Mouse (Mus musculus) myocyte (in vitro differentiated cells): ENCODE data around the gene Sap30bp. TPM values are rescaled to one million over a fixed set of nuclear protein-coding genes. Genes with fewer than 3 reads are reported as not detected.

Experiments used
- H3K27me3 ChIP-seq: one replicate; pipeline ENCODE4 v1.6.1; 2011; ENCODE audit not compliant: control insufficient read depth, insufficient read depth, insufficient read length
- H3K36me3 ChIP-seq: one replicate; pipeline ENCODE4 v1.6.1; 2011; ENCODE audit not compliant: control insufficient read depth, insufficient read depth
- H3K4me2 ChIP-seq: one replicate; pipeline ENCODE4 v1.6.1; 2011; ENCODE audit warnings: low read depth, control low read depth
- H3K4me3 ChIP-seq: one replicate; pipeline ENCODE4 v1.5.1; 2011; ENCODE audit warnings: mild to moderate bottlenecking, control low read depth, moderate library complexity
- H3K79me2 ChIP-seq: one replicate; pipeline ENCODE4 v1.6.1; 2011; ENCODE audit not compliant: control insufficient read depth, insufficient read depth
- H3ac ChIP-seq: one replicate; pipeline ENCODE4 v1.6.1; 2011; ENCODE audit not compliant: control insufficient read depth, insufficient read length
- CEBPB ChIP-seq: IDR thresholded peaks from 2 replicates; pipeline ENCODE4 v1.6.1; 2011; ENCODE audit warnings: mild to moderate bottlenecking, moderate library complexity; ENCODE audit not compliant: poor library complexity, insufficient read depth, severe bottlenecking
- E2F4 ChIP-seq: IDR thresholded peaks from one replicate; pipeline ENCODE4 v1.6.1; 2011; ENCODE audit warnings: mild to moderate bottlenecking, control low read depth, moderate library complexity; ENCODE audit not compliant: insufficient read depth
- MAX ChIP-seq: IDR thresholded peaks from one replicate; pipeline ENCODE4 v1.6.1; 2011; ENCODE audit warnings: low read depth, mild to moderate bottlenecking, control low read depth
- MYOD1 ChIP-seq, 3 experiments: IDR thresholded peaks; one replicate each; pipeline ENCODE4 v1.6.1; 2011; ENCODE audit warnings: control low read depth in 2 of 3, low read depth in 2 of 3, mild to moderate bottlenecking in 2 of 3, moderate library complexity in 1 of 3; ENCODE audit not compliant: insufficient read length in 2 of 3, control insufficient read depth in 1 of 3
- MYOG ChIP-seq, 3 experiments: IDR thresholded peaks; one replicate each; pipeline ENCODE4 v1.6.1; 2011; ENCODE audit warnings: control low read depth in 2 of 3, low read depth in 2 of 3, mild to moderate bottlenecking in 2 of 3; ENCODE audit not compliant: insufficient read length in 2 of 3, control insufficient read depth in 1 of 3, insufficient read depth in 1 of 3
- POLR2A ChIP-seq: IDR thresholded peaks from one replicate; pipeline ENCODE4 v1.6.1; 2011; ENCODE audit warnings: low read depth, mild to moderate bottlenecking, control low read depth, moderate library complexity; ENCODE audit not compliant: insufficient read length
- POLR2AphosphoS2 ChIP-seq: IDR thresholded peaks from one replicate; pipeline ENCODE4 v1.6.1; 2011; ENCODE audit warnings: low read depth, control low read depth; ENCODE audit not compliant: insufficient read length
- REST ChIP-seq: IDR thresholded peaks from one replicate; pipeline ENCODE4 v1.6.1; 2011; ENCODE audit warnings: mild to moderate bottlenecking, control low read depth, moderate library complexity; ENCODE audit not compliant: insufficient read depth, insufficient read length
- SRF ChIP-seq: IDR thresholded peaks from one replicate; pipeline ENCODE4 v1.6.1; 2011; ENCODE audit warnings: low read depth; ENCODE audit not compliant: control insufficient read depth, insufficient read length
- TCF12 ChIP-seq: IDR thresholded peaks from one replicate; pipeline ENCODE4 v1.6.1; 2011; ENCODE audit warnings: mild to moderate bottlenecking, control low read depth; ENCODE audit not compliant: poor library complexity, insufficient read depth, severe bottlenecking
- TCF3 ChIP-seq: IDR thresholded peaks from one replicate; pipeline ENCODE4 v1.6.1; 2011; ENCODE audit warnings: low read depth, control low read depth; ENCODE audit not compliant: insufficient read length
- USF1 ChIP-seq: IDR thresholded peaks from one replicate; pipeline ENCODE4 v1.6.1; 2011; ENCODE audit warnings: low read depth, mild to moderate bottlenecking, control low read depth, moderate library complexity
- polyA plus RNA-seq: library from polyadenylated mRNA; unstranded; fragments of >200 nt; fragmentation: generic; extraction: Trizol; gene quantifications from one replicate; pipeline ENCODE4 v1.2.1, GENCODE M21; 2012; ENCODE audit warnings: missing spikeins

Gene Sap30bp
- polyA plus RNA-seq, 1 experiment, result 84.9 TPM

- H3K27me3 ChIP-seq, result no peaks in the 10 kb centered on the region
- peak; percentile 57 to 100 (median 85) for TF ChIP-seq MYOG (IDR thresholded peaks at IDR 0.05; ENCODE audit: control insufficient read depth in 1 of 3, insufficient read depth in 1 of 3, insufficient read length in 2 of 3, low read depth in 2 of 3)
- peak; percentile 98 for TF ChIP-seq TCF12
- TF ChIP-seq TCF3, result peak; percentile 97
- peak; percentile 34 for TF ChIP-seq POLR2AphosphoS2
- TF ChIP-seq MAX, result no peak
- TF ChIP-seq E2F4, result no peak
- TF ChIP-seq MYOD1 (IDR thresholded peaks at IDR 0.05; ENCODE audit: control insufficient read depth in 1 of 3, insufficient read length in 2 of 3, low read depth in 2 of 3), result peak; percentile 93 to 95 (median 94)
- peak; percentile 64; the same call in 1 of the 2 replicates for TF ChIP-seq CEBPB
- H3K79me2 ChIP-seq, result no peaks in the 10 kb centered on the region
- no peak overlapping the region for H3ac ChIP-seq
- no peaks in the 10 kb centered on the region for H3K36me3 ChIP-seq
- H3K4me3 ChIP-seq, result no peak overlapping the region
- H3K4me2 ChIP-seq, result no peak overlapping the region
Observed at GRCm38 (mm10) chr11:115911134-115911561, 21.9 kb upstream of the Sap30bp start.

GRCm38 (mm10) chr11:115911632-115912376, 21.3 kb upstream of the Sap30bp start, which contains the start of gene Smim6:
TSS of gene Smim6 (plus strand) at chr11:115912017.
- Histone ChIP-seq H3K4me3 (no peak within 1 kb of the TSS), H3K36me3 (no peaks in the 10 kb centered on the region), H3ac (no peak within 1 kb of the TSS), H3K4me2 (peak within 1 kb of the TSS; percentile 36), H3K27me3 (no peaks in the 10 kb centered on the region), H3K79me2 (no peaks in the 10 kb centered on the region)
- TF ChIP-seq REST (no peak), POLR2A (no peak), CEBPB (no peak), E2F4 (no peak), SRF (no peak), POLR2AphosphoS2 (no peak)

- no peak overlapping the region for H3K4me3 ChIP-seq
- H3ac ChIP-seq, result no peak overlapping the region
- H3K36me3 ChIP-seq, result peaks cover 3% of the 10 kb centered on the region
- no peaks in the 10 kb centered on the region for H3K27me3 ChIP-seq
- no peaks in the 10 kb centered on the region for H3K79me2 ChIP-seq
- TF ChIP-seq TCF3 (no peak), REST (no peak), TCF12 (no peak), MYOG (IDR thresholded peaks at IDR 0.05; ENCODE audit: control insufficient read depth in 1 of 3, insufficient read depth in 1 of 3, insufficient read length in 2 of 3, low read depth in 2 of 3) (no peak), POLR2A (no peak), USF1 (no peak), SRF (no peak), MYOD1 (IDR thresholded peaks at IDR 0.05; ENCODE audit: control insufficient read depth in 1 of 3, insufficient read length in 2 of 3, low read depth in 2 of 3) (no peak), E2F4 (no peak), POLR2AphosphoS2 (no peak), MAX (no peak), CEBPB (no peak)
- no peak overlapping the region for H3K4me2 ChIP-seq
Observed at GRCm38 (mm10) chr11:115916579-115916978, 16.5 kb upstream of the Sap30bp start.

GRCm38 (mm10) chr11:115918637-115919036, 14.4 kb upstream of the Sap30bp start:
- Histone ChIP-seq H3K27me3 (no peaks in the 10 kb centered on the region), H3K36me3 (peaks cover 12% of the 10 kb centered on the region), H3ac (no peak overlapping the region), H3K79me2 (no peaks in the 10 kb centered on the region), H3K4me2 (no peak overlapping the region), H3K4me3 (no peak overlapping the region)
- TF ChIP-seq REST, result no peak
- no peak for TF ChIP-seq USF1
- no peak for TF ChIP-seq MAX
- no peak for TF ChIP-seq POLR2AphosphoS2
- TF ChIP-seq TCF12, result peak; percentile 67
- TF ChIP-seq SRF, result no peak
- TF ChIP-seq MYOD1 (IDR thresholded peaks at IDR 0.05; ENCODE audit: control insufficient read depth in 1 of 3, insufficient read length in 2 of 3, low read depth in 2 of 3), result peak in 2 of 3 experiments; percentile 59 to 71
- no peak for TF ChIP-seq E2F4
- no peak for TF ChIP-seq TCF3
- TF ChIP-seq POLR2A, result no peak
- TF ChIP-seq CEBPB, result no peak
- peak in 2 of 3 experiments; percentile 45 to 81 for TF ChIP-seq MYOG (IDR thresholded peaks at IDR 0.05; ENCODE audit: control insufficient read depth in 1 of 3, insufficient read depth in 1 of 3, insufficient read length in 2 of 3, low read depth in 2 of 3)
